Mouse (Mus musculus) cortical plate, adult 2 months (tissue): Measurements from ENCODE around the gene Ins2. TPM values are rescaled to one million over a fixed set of nuclear protein-coding genes. Genes with fewer than 3 reads are reported as not detected.

Source experiments
- H3K27ac ChIP-seq: fragments of 200-500 bp; 2 replicates; pipeline ENCODE4 v1.5.1; 2012; ENCODE audit warnings: low read length, control low read depth, inconsistent platforms; ENCODE audit not compliant: insufficient read depth
- H3K4me1 ChIP-seq: fragments of 200-500 bp; 2 replicates; pipeline ENCODE4 v1.6.1; 2011; ENCODE audit warnings: low read length; ENCODE audit not compliant: control insufficient read depth, insufficient read depth
- H3K4me3 ChIP-seq: fragments of 200-500 bp; 2 replicates; pipeline ENCODE4 v1.5.1; 2011; ENCODE audit warnings: mild to moderate bottlenecking, low read length, control low read depth; ENCODE audit not compliant: insufficient read depth
- CTCF ChIP-seq: fragments of 200-500 bp; IDR thresholded peaks from 2 replicates; pipeline ENCODE4 v1.5.1; 2011; ENCODE audit warnings: mild to moderate bottlenecking, control low read depth, low read length; ENCODE audit not compliant: insufficient read depth; ENCODE audit errors: extremely low read depth
- POLR2A ChIP-seq: fragments of 200-500 bp; IDR thresholded peaks from 2 replicates; pipeline ENCODE4 v1.6.1; 2011; ENCODE audit warnings: mild to moderate bottlenecking, low read length, control low read depth; ENCODE audit not compliant: insufficient read depth; ENCODE audit errors: extremely low read depth
- polyA plus RNA-seq: library from polyadenylated mRNA; depleted of rRNA; stranded (reverse); fragments of >200 nt; gene quantifications from 2 replicates; pipeline ENCODE4 v1.2.3, GENCODE M21; 2012

Gene Ins2
- polyA plus RNA-seq, 1 experiment: not detected

- no peak overlapping the region for H3K4me3 ChIP-seq
Observed at GRCm38 (mm10) chr7:142659181-142659681, 84.0 kb downstream of the Ins2 start.

DNA sequence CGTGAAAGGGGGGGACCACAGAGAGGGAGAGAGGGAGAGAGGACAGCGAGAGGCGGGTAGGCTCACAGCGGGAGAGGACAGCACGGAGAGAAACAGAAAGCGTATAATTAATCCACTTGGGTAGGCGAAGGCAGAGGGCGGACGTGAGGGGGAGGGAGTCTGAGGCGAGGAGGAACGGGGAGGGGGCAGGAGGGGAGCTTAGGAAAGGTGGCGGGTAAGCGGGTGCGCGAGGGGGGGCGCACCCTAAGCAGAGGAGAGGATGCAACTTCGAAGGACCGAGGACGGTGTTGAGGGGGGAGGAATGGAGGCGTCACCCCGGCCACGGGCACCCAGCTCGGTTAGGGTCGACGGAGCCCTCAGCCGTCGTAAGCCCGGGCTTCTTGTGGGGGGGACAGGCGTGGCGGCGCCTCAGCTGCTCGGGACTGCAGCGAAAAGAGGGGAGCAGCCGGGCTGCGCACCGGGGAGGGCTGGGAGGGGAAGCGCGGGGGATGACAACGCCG, 84.5 kb downstream of the Ins2 start:
- TF ChIP-seq POLR2A: no peak
- no peak for TF ChIP-seq CTCF
- Histone ChIP-seq H3K27ac (no peak overlapping the region), H3K4me3 (no peak overlapping the region), H3K4me1 (no peaks in the 10 kb centered on the region)

More at GRCm38 (mm10) chr7:142659181-142659681, 84.0 kb downstream of the Ins2 start:
- TF ChIP-seq CTCF: no peak
- TF ChIP-seq POLR2A: no peak
- no peaks in the 10 kb centered on the region for H3K4me1 ChIP-seq
- no peak overlapping the region for H3K27ac ChIP-seq

DNA sequence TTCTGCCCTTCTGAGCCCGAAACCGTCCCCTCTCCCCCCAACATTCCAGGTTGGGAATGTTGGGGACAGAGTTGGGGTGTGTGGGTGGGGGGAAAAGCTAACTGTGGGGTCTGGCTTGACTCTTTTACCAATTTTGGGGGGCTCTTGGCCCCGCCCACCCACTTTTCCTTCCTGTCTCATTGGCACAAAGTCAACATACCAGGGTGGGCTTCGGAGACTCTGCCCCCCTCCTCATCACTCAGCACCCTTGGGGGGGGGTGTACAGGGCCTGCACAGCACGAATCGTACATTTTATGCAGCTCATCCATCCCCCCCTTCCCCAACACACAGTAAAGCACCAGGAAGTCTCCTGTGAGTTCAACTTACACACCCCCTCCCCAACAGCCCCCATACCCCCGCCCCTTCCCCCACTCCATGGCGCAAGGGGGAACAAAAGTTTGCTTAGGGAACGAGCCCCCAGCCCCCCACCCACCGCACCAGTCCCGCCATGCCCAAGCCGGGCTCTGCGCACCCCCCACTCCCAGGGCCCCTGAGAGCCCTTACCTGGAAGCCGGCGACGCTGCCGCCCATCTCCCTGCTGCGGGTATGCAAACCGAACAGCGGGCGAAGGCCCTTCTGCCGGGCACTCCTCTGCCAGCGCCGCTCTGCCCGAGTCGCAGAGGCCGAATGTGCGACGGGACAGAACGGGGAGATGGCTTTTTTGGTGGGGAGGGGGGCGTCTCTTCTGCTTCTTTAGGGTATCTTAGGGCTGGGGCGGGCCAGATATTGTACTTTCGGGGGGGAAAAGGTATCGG, 85.2 kb downstream of the Ins2 start:
- Histone ChIP-seq H3K27ac (no peak overlapping the region), H3K4me3 (no peak overlapping the region), H3K4me1 (no peaks in the 10 kb centered on the region)
- TF ChIP-seq CTCF (no peak), POLR2A (no peak)

- TF ChIP-seq CTCF: no peak
- TF ChIP-seq POLR2A: no peak
- Histone ChIP-seq H3K27ac (no peak overlapping the region), H3K4me1 (no peaks in the 10 kb centered on the region), H3K4me3 (no peak overlapping the region)
Observed at GRCm38 (mm10) chr7:142657341-142657791, 85.8 kb downstream of the Ins2 start.

DNA sequence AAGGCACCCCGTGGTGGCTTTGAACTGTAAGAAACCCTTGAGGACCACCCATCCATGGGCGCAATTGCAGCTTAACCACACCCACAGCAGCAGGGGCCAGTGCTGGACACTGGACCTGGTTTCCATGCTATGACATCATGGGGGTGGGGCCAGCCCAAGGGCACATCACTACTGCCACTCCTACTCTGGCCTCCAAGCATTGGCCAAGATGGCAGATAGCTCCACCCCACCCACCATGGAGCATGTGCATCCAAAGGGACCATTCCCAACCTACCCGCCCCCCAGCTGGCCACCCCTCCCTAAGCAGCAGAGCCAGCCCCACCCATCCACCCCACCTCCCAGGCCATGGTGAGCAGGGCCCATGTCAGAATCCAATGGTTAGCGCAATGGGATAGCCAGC, 87.1 kb downstream of the Ins2 start:
- Histone ChIP-seq H3K4me1 (no peaks in the 10 kb centered on the region), H3K4me3 (no peak overlapping the region), H3K27ac (no peak overlapping the region)
- no peak for TF ChIP-seq POLR2A
- no peak for TF ChIP-seq CTCF

DNA sequence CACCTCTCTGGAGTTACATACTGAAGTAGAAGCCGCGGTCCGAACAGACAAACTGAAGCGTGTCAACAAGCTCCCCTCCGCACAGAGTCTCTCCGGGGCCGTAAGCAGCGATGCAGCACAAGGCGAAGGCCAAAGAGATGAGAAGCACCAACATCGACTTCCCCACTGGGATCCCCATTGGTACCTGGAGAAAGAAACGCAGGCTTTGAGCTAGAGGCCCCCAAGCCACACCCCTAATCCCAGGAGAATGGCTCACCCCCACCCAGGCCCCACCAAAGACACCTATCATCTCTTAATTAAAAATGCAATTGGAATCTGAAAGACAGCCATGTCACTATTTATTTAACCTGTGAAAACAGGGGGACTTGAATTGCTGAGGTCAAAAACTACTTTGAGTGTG, 87.5 kb downstream of the Ins2 start:
- TF ChIP-seq CTCF: no peak
- TF ChIP-seq POLR2A: no peak
- no peak overlapping the region for H3K27ac ChIP-seq
- H3K4me1 ChIP-seq: no peaks in the 10 kb centered on the region
- H3K4me3 ChIP-seq: no peak overlapping the region

GRCm38 (mm10) chr7:142653726-142654125, 89.5 kb downstream of the Ins2 start:
- no peak for TF ChIP-seq CTCF
- TF ChIP-seq POLR2A: no peak
- no peak overlapping the region for H3K4me3 ChIP-seq
- no peak overlapping the region for H3K27ac ChIP-seq
- H3K4me1 ChIP-seq: no peaks in the 10 kb centered on the region

- Histone ChIP-seq H3K27ac (no peak overlapping the region), H3K4me1 (no peaks in the 10 kb centered on the region), H3K4me3 (no peak overlapping the region)
- TF ChIP-seq CTCF: no peak
- TF ChIP-seq POLR2A: no peak
Observed at GRCm38 (mm10) chr7:142646676-142647075, 96.5 kb downstream of the Ins2 start.

GRCm38 (mm10) chr7:142645045-142645444, 98.1 kb downstream of the Ins2 start:
- no peak for TF ChIP-seq CTCF
- no peak for TF ChIP-seq POLR2A

GRCm38 (mm10) chr7:142636178-142636577, 107.0 kb downstream of the Ins2 start:
- Histone ChIP-seq H3K4me1 (no peaks in the 10 kb centered on the region), H3K27ac (no peak overlapping the region), H3K4me3 (no peak overlapping the region)
- TF ChIP-seq CTCF (no peak), POLR2A (no peak)

More at GRCm38 (mm10) chr7:142645045-142645444, 98.1 kb downstream of the Ins2 start:
- no peaks in the 10 kb centered on the region for H3K4me1 ChIP-seq
- H3K4me3 ChIP-seq: no peak overlapping the region
- no peak overlapping the region for H3K27ac ChIP-seq
